Mouse (Mus musculus) lung, postnatal 14 days (tissue): ENCODE measurements around the gene Dscam.

ENCODE experiments used
- DNase-seq: peaks from one replicate; pipeline ENCODE4 v3.0.0; 2021

Gene Dscam

GRCm38 (mm10) chr16:96695882-96696281 lies 474.7 kb downstream of the Dscam start:
- DNase-seq, result no peak

- no peak for DNase-seq
Measured at GRCm38 (mm10) chr16:96691576-96691975, 479.0 kb downstream of the Dscam start.

DNA sequence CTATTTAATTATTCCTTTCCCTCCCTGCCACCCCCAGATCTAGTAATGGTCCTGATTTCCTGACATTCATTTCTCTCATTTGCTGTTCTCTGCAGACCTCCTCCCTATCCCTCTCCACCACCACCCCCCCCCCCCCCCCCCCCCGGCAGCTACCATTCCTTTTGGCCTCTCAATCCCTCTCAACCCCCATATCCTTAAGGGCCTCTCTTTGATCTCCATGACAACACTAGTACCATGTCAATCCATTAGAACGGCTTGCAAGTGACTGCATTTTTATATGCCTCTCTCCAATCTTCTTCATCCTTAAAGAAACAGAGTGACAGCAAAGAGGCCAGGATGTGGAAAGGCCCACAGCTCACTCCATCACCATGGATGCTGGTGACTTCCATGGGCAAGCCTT lies 480.5 kb downstream of the Dscam start:
- DNase-seq, result no peak

- no peak for DNase-seq
Measured at GRCm38 (mm10) chr16:96689419-96689818, 481.1 kb downstream of the Dscam start.

GRCm38 (mm10) chr16:96685065-96685464 lies 485.5 kb downstream of the Dscam start:
- DNase-seq, result no peak

- DNase-seq, result peak; percentile 72
Measured at GRCm38 (mm10) chr16:96684581-96684980, 486.0 kb downstream of the Dscam start.

DNA sequence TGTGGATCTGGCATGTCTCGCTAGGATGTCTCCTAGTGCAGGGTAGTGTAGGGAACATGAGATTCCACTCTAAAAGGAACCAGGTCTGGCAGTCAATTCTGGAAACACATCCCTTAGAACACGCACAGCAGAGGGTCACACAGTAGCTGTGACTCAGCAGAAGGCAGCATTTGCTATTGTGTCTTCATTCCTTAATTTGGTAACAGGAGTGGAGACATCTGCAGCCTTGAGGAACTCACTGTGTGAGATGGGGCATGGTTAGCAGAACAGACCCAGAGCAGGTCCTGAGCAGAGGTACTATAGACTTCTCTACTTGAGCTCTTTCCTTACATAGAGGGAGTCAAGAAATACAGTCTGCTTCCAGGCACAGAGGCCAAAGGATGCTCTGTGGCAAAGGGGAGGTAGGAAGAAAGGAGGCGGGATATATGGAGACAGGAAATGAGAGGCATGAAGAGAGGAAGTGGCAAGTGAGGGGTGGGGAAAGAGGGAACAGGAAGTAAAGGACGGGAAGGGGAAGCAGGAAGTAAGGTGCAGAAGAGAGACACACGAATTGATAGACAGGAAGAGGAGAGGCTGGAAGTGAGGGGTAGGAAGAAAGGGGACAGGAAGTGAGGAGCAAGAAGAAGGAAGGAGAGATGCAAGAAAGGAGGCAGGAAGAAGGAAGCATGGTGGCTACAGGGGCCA lies 488.1 kb downstream of the Dscam start:
- no peak for DNase-seq

DNA sequence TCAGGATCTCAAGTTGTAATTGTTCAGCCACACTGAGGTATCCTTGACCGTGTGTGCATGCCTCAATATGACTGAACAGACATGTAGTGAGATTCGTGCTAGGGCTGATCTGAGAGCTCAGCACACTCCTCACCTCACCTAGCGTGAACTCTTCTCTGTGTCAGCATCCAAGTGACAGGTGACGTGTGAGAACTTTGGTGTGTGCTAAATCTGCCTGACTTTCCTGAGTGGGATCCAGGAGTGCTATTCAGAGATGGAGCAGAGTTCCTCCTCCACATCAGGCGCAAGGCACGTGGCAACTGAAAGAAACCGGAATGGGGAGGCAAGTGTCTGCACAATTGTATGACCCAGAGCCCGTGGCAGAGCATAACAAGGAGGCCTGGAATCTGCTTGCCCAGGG lies 490.6 kb downstream of the Dscam start:
- DNase-seq, result no peak

DNA sequence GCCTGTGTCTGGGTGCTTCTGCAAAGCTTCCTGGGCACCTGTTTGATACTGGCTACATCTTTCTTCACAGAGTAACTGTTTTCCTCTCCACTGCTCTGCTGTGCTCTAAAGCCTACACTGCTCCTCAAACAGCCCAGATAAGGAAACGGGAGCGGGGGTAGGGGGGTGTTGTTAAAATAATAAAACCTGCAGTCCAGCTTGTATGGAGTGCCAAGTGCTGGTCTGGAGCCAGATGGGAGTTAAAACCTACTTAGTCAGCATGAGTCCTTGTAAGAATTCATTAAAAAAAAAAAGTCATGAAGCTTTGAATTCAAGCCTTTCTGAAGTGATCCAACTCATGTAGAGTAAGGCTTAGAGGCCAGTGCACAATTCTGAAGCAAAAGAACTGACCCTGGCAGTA lies 493.1 kb downstream of the Dscam start:
- DNase-seq, result no peak

DNA sequence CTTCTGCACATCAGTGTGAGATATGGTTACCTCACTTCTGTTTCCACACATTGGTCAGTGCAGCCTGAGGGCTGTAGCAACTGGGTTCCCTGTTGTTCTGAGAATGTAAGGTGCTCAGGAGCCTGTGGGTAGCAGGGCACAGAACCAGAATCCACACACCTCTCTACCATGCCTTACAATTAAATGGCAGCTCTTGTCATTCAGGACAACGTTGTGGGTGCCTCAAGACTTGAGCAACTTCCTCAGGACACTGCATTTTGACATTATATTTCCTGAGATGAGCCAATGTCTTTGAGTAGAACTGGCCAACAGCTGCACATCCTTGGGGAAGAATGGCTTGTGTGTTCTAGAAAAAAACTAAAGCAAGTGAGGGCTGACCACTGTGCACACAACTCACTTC lies 493.9 kb downstream of the Dscam start:
- DNase-seq, result no peak

DNA sequence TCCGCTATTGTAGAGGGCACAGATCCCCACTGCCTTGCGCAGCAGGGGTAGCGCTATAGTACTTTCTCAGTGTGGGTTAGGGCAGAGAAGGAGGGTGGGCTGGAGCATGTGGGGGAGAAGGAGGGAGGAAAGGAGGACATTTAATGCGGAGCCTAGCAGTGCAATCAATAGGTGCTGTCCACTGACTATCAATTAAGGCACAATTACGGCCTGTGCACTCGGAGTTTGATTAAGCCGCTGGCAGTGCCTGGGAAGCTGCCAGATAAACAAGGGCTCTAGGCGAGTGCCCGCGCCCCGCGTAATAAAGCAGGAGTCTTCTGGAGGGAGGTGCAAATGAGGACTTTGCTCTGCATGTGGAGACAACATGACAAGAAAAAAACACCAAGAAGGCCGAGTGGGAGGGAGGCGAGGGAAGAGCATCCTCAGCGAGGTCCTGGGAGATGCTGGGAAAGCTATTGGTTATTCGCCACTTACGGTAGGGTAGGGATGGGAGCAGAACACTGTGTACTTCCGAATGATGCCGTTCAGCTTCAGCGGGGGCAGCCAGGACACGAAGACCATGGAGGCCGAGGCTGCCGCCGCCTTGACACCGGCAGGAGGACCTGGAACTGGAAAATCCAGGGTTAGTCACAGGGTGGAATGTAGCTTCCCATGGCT lies 497.2 kb downstream of the Dscam start:
- no peak for DNase-seq

GRCm38 (mm10) chr16:96671603-96672374 lies 498.8 kb downstream of the Dscam start:
- peak; percentile 11 for DNase-seq

DNA sequence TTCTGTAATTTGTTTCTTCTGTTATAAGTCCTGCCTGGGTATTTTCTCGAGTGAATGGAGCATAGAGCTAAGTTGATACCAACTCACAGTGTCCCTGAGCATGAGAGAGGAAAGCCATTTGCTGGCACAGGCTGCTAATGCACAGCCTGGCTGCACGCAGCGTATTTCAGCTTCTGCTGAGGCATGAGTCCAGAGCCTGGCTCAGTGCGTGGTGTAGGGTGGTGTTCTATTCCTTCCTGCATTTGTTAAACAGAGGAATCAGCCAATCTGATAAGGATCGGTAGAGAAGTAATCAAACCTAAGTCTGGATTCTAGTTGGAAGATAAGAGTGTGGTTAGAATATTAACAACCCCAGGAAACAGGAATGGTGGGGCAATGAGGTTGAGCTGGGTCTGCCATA lies 500.8 kb downstream of the Dscam start:
- peak; percentile 38 for DNase-seq

GRCm38 (mm10) chr16:96668478-96668877 lies 502.1 kb downstream of the Dscam start:
- DNase-seq, result no peak

- no peak for DNase-seq
Measured at GRCm38 (mm10) chr16:96661073-96661472, 509.5 kb downstream of the Dscam start.

GRCm38 (mm10) chr16:96659275-96659674 lies 511.3 kb downstream of the Dscam start:
- DNase-seq, result no peak

DNA sequence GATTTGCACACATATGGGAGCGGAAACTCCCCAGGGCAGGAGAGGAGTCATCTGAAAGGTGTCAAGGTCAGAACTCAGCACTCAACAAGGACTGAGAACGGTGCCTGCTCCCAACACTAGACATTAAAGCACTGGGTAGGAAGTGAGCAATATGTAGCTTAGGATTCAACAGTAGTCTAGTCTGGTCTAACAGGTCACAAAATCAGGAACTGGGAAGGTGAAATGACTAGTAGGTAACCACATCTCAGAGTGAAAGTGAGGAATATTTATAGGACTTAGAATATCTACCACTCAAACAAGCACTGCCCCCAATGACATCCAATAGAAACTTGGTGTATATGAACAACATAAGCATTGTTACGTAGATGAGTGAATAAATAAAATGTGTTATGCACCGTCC lies 515.0 kb downstream of the Dscam start:
- DNase-seq, result no peak

DNA sequence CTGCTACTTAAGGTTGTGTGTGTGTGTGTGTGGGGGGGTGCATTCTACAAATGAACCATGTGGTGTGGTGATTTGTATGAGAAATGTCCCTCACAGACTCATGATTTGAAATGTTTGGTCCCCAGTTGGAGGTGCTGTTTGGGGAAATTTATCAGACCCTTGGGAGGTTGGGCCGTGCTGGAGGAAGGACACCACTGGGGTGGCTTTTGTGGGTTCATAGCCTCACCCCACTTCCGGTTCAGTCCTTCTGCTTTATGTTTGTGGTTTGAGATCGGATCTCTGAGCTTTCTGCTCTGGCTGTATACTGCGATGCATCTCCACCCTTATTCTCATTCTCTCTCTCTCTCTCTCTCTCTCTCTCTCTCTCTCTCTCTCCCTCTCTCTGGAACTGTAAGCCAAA lies 516.5 kb downstream of the Dscam start:
- no peak for DNase-seq

- no peak for DNase-seq
Measured at GRCm38 (mm10) chr16:96651444-96651843, 519.1 kb downstream of the Dscam start.

DNA sequence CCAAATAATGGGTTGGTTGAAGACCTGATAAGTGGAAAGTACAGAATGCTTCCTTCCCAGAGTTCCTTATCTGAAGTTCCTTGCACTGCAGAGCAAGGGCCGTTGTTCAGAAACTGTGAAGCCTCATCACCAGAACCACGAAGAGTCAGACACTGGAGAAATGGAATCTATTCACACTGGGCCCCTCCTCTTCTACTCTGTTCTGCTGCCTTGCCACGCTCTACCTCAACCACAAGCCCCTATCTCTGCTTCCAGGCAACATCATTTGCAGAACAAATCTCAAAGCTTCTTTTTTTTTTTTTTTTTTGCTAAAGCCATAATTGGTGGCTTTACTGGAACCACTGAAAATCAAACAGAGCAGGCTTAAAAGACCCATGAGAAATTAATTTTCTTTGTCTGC lies 530.5 kb downstream of the Dscam start:
- DNase-seq, result no peak

- no peak for DNase-seq
Measured at GRCm38 (mm10) chr16:96635916-96636315, 534.6 kb downstream of the Dscam start.

DNA sequence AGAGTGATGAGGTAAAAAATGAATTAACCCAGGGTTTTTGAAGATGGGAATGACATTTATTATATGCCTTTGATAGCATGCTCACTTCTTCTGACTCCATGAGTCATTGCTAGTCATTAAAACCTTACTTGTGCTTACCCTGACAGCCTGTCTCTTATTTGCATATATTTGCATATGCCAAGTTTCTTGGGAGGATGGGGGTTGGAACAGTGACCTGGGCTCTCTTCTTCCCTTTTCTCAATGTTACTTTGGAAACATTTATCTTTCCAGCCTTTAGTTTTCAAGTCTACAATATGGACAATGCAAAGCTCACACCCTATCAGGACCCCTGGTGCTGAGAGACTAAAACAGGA lies 535.8 kb downstream of the Dscam start:
- DNase-seq, result no peak

- DNase-seq, result no peak
Measured at GRCm38 (mm10) chr16:96634097-96634790, 536.3 kb downstream of the Dscam start.

DNA sequence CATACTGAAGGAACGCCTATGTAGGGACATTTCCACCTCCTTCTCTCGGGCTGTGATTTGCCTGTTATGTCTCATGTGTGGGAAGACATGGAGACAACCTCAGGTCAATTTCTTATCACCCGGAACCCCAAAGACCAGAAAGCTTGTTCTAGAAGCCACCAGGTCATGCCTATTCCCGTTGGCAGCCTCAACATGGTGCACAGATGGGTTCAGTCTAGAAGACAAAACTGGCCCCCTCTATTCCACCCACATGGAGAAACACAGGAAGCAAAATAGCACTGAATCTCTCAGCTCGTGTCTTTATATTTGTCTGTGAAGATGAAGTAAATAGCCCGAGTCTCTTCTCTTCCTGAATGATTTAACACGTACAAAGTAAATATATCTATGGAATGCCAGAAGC lies 540.3 kb downstream of the Dscam start:
- DNase-seq, result no peak
